Mouse (Mus musculus): ENCODE measurements around the gene Plscr3.
"Not testable (repeated sequence)": the region's sequence is repeated elsewhere in the genome, so short reads cannot be mapped to it uniquely, and the experiment has no call there.

The Plscr3 gene

GRCm38 (mm10) chr11:69833554-69833953, 12.6 kb upstream of the Plscr3 start:
- DNase-seq: no peak

DNA sequence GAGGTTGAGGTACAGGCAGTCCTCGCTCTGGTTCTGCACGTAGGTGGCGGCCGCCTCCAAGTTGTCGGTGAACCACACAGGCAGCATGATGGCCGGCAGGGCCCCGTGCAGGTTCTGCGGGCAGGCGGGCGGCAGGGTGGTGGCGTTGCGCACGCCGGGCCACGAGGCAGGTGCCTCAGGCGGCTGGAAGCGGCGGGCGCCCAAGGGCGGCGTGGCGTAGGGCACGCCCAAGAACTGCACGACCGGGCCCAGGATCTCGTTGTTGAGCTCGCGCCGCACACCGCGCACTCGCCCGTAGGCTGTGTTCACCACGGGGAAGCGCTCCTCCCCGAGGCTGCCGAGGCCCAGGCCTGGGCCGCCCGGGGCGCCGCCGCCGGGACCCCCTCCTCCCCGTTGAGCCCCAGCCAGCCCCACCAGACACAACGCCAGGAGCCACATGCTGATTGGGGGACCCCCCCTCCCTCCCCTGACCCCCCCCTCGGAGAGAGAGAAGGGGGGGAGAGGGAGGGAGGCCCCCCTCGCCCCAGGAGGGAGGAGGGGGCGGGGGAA, 12.1 kb upstream of the Plscr3 start:
- peak; percentile 60 for DNase-seq

GRCm38 (mm10) chr11:69835326-69835965, 10.7 kb upstream of the Plscr3 start:
- DNase-seq: peak; percentile 64

DNA sequence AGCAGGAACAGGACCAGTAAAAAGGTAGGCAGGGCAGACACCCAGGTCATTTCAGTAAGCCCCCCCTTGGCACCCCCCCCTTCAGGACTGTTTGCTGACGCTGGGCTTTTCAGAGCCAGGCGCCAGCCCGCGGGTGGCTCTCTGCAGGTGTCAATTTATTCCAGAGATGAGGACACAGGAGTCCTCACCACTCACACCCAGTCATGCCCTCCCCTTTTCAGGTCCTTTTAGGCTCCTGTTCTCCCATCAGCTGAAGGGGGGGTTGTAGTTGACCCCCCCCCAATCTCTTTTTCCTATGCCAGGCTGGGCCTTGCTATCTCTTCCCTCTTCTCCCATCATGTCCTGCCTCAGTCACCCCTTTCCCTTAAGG, 10.2 kb upstream of the Plscr3 start:
- DNase-seq: no peak

DNA sequence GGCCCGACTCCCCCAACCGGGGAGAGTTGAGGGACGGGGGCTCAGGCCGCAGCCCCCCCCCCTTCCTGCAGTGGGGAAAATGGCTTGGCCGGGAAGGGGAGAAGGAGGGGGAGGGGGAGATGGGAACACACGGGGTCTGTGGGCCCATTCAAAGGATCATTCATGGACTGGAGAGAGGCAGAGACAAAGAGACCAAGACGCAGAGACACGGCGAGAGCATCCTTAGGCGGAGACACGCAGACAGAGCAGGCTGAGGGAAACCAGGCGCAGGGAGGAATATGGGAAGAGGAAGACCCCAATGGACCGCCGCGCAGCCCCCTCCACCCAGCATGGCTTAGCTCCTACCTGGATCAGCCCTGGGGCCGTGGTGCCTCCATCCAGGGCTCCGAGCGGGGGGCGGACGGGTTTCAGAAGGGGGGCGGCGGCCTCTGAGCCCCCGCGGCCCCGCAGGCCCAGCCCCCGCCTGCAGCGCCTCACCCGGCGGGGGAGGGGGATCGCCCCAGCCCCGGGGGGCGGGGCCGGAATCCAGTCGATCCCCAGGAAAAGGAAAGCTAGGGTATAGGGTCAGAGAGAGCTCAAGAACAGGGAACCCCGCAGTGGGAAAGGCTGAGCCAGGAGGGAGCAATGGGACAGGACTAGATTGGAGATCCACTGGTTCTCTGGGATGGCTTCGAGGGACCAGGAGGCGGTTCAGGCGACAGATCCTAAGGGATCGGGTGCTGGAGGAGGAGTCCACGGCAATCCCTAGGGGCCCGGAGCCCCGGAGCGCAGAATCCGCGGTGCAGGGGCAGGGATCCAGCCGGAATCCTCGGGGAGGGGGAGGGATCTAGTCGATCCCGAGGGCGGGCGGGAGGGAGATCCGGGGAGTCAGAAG, 9.2 kb upstream of the Plscr3 start:
- peak; percentile 50 for DNase-seq

GRCm38 (mm10) chr11:69837604-69837951, 8.6 kb upstream of the Plscr3 start, which contains the start of gene Nlgn2:
Gene Nlgn2, minus strand, starts transcription at chr11:69837784.
- DNase-seq: no peak

- peak; percentile 99 for DNase-seq
These were observed 8.0 kb upstream of the Plscr3 start, which contains the start of gene Tmem256 for GRCm38 (mm10) chr11:69837952-69838713. Gene Tmem256, plus strand, starts transcription at chr11:69838514.

DNA sequence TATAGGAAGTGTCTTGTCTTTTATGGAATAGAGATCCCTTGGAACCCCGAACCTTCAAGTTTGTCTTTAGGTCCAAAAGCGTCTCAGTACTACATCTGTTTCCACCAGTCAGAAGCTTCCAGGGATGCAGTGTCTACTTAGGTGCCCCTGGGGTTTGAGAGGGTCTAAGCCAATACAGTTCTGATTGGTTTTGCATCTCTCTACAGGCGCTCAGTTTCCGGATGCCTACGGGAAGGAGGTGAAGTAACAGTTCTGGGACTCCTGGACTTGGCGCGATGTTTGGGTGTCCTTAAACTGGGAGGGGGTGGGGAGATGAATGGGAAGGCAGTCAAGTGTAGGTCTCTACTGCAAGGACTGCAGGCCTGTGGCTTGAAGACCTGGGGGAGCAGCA, 7.5 kb upstream of the Plscr3 start:
- no peak for DNase-seq

DNA sequence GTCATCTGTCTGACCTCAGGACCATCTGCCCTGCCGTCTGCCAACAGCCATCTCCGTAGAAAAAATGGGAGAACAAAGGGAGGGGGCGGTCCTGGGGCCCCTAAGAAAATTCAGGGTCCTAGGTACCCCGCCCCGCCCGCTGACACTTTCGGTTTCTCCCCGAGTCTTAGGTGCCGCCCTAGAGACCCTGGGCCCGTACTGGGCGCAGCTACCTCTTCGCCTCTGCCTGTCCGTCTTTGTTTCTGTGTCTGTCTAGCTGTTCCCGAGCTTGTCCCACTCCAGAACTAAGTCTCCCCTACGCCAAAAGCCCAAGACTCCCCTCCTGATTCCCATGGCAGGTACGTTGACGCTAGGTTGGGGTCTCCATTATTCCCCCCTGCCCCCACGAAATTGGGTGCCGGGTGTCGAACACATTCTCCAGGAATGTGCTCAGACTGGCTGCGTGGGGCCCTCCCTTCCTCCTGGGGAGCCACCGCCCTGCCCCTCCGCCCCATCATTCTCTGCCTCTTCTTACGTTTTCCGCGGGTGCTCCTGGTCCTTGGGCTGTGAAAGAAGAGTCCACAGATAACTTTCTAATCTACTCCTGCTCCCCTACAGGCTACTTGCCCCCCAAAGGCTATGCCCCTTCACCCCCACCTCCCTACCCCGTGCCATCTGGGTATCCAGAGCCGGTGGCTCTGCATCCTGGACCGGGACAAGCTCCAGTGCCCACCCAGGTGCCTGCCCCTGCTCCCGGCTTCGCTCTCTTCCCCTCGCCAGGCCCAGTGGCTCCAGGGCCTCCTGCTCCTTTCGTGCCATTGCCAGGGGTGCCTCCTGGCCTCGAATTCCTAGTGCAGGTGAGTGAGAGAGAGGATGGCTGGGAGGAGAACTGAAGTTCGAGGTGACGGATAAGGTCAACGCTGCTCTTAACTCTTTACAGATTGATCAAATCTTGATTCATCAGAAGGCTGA, 837 bp downstream of the Plscr3 start:
- DNase-seq: no peak

DNA sequence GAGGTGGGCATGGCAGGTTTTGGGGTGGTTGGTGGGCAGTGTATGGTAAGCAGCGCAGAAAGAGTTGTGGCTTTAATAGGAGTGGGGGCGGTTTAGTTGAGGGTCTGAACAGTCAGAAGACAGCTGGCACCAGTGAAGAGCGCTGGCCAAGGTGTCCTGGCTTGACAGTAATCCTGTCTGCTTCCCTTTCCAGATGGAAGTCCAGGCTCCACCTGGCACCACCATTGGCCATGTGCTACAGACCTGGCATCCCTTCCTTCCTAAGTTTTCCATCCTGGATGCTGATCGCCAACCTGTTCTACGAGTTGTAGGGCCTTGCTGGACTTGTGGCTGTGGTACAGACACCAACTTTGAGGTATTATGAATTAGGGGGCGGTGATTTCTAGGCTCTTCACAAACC, 1.8 kb downstream of the Plscr3 start:
- no peak for DNase-seq

DNA sequence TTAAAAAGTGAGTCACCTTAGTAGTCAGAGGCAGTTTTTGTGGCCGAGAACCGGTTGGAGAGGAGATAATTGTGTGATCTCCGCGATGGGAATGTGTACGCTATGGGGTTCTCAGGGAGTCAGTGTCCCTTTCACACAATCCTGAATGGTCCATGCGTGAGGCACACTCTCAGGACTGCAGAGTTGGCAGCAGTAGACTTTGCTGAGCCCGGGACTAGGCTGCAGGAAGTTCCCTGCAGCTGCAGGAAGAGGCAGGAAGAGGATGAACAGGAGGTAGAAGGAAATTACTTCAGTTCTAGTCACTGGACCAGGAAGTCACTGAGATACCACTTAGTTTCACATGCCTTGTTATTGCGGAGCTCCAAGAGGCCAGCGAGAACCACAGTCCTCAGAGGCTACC, 3.0 kb downstream of the Plscr3 start:
- DNase-seq: no peak

DNA sequence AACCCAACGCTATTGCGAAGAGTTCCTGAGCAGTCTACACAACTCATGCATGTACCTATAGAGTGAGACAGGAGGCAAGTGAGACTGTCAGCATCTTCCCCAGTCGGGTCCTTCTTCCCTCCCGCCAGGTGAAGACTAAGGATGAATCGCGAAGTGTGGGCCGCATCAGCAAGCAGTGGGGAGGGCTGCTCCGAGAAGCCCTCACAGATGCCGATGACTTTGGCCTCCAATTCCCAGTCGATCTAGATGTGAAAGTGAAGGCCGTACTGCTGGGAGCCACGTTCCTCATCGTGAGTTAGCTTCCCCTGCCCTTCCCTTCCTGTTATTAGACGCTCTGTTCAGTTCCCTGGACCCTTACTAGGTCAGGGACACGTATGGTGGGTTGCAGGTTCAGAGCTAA, 3.7 kb downstream of the Plscr3 start:
- no peak for DNase-seq

DNA sequence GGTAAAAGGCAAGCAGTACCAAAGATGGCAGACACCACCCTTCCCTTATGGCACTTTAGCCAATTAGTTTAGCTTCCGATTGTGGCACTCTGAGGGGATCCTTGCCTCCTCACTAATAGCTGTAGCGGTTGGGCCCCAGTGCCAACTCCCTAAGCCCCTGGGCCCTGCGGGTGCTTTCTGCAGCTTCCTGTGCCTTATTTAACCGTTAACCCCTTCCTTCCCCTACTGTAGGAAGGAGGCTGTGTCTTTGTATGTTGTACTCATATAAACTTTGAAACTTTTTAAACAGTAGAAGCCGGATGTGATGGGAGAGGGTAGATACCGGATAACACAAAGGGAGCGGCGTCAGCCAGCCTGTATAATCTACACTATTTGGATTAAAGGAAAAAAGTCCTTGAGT, 4.6 kb downstream of the Plscr3 start:
- no peak for DNase-seq

DNA sequence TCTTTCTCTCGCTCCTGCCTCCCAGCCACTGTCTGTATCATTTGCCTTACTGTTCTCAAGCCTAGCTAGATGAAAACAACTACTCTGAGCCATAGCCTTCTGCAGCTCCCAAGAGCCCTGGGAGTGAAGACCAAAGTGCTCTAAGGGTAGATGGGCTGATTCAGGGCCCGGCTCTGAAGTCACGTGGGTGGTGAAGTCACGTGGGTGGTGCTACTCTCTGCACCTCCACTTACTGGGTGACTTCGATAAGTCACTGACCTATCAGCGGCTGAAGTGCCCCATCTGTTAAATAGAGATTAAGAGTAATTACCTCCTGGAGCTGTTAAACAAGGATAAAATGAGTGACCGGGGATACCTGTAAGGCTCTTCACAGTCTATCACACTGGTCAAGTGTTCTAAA, 7.8 kb downstream of the Plscr3 start:
- peak; percentile 24 for DNase-seq

DNA sequence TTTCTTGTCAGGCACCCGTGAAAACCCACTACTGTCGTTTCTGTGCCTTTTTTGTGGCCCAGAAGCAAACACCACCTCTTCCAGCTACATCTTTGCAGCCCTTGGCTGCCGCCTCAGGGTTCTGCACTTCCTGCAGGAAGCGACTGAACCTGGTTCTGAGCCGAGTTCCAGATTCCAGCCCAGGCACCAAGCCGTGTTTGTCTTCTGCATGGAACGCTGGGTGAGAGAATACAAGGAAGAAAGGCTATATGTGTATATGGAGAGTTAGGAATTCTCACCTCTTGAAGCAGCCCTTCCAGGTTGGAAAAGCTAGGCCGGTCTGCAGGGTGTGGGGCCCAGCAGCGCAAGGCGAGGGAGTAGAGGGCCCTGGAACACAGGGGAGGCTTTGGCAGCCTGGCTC, 8.5 kb downstream of the Plscr3 start:
- no peak for DNase-seq

- peak; percentile 70 for DNase-seq
These were observed 9.2 kb downstream of the Plscr3 start for GRCm38 (mm10) chr11:69855347-69855746.

- no peak for DNase-seq
These were observed 12.2 kb downstream of the Plscr3 start, which contains the start of gene Tnk1 for GRCm38 (mm10) chr11:69858113-69858998. Gene Tnk1, minus strand, starts transcription at chr11:69858730.

GRCm38 (mm10) chr11:69863729-69864128, 17.6 kb downstream of the Plscr3 start:
- not testable (repeated sequence) for DNase-seq

GRCm38 (mm10) chr11:69864138-69864860, 18.1 kb downstream of the Plscr3 start:
- no peak for DNase-seq

DNA sequence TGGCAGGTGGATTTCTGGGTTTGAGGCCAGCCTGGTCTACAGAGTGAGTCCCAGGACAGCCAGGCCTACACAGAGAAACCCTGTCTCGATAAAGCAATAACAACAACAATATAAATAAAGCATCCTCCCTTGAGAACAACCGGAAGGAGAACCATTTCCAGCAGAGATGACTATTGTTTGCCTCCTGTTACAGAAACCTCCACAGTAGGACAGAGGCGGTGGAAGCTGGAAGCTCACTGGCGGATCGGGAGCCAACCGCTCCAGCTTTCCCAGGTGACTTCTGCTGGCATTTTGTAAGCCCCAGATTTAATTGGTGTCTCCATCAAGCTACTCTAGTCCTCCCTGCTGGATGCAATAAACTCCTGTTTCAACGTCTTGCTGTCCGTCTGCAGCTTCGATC, 19.4 kb downstream of the Plscr3 start:
- DNase-seq: no peak
